Mouse (Mus musculus) liver, embryonic 11.5 days (tissue): ENCODE measurements around the gene Ccdc22. TPM values are rescaled to one million over a fixed set of nuclear protein-coding genes. Genes with fewer than 3 reads are reported as not detected.
A peak's percentile ranks its signal among the peaks of the same experiment; 100 is the strongest.

Experiments
- ATAC-seq: fragments of 200-750 bp; cut with Nextera tagmentation; replicated peaks from 2 replicates; pipeline ENCODE4 v1.8.0; 2017; ENCODE audit warnings: moderate number of reproducible peaks, mild to moderate bottlenecking, moderate TSS enrichment, moderate library complexity; ENCODE audit not compliant: low FRiP score
- DNase-seq: peaks from one replicate; pipeline ENCODE4 v3.0.0-alpha.2; 2017; ENCODE audit warnings: low spot score
- H3K27ac ChIP-seq: fragments of 300-500 bp; sonication (generic); 2 replicates; pipeline ENCODE4 v1.5.1; 2014; ENCODE audit warnings: mild to moderate bottlenecking, low read depth, low read length, control low read depth
- H3K27me3 ChIP-seq: fragments of 300-500 bp; sonication (generic); replicated peaks from 2 replicates; pipeline ENCODE4 v1.6.1; 2014; ENCODE audit warnings: low read length, mixed read lengths; ENCODE audit not compliant: control insufficient read depth, insufficient read depth
- H3K36me3 ChIP-seq: fragments of 300-500 bp; sonication (generic); 2 replicates; pipeline ENCODE4 v1.6.1; 2014; ENCODE audit warnings: mild to moderate bottlenecking, low read length, moderate library complexity, mixed read lengths; ENCODE audit not compliant: control insufficient read depth, insufficient read depth
- H3K4me1 ChIP-seq: fragments of 300-500 bp; sonication (generic); replicated peaks from 2 replicates; pipeline ENCODE4 v1.6.1; 2014; ENCODE audit warnings: low read length, mixed read lengths; ENCODE audit not compliant: control insufficient read depth, insufficient read depth
- H3K4me2 ChIP-seq: fragments of 300-500 bp; sonication (generic); 2 replicates; pipeline ENCODE4 v1.6.1; 2014; ENCODE audit warnings: mild to moderate bottlenecking, control low read depth, moderate library complexity
- H3K4me3 ChIP-seq: fragments of 300-500 bp; sonication (generic); 2 replicates; pipeline ENCODE4 v1.5.1; 2014; ENCODE audit warnings: low read depth, low read length, control low read depth
- H3K9ac ChIP-seq: fragments of 300-500 bp; sonication (generic); 2 replicates; pipeline ENCODE4 v1.6.1; 2014; ENCODE audit warnings: low read depth, low read length, control low read depth
- H3K9me3 ChIP-seq: fragments of 300-500 bp; sonication (generic); 2 replicates; pipeline ENCODE4 v1.6.1; 2016; ENCODE audit warnings: low read length, inconsistent platforms, mixed read lengths; ENCODE audit not compliant: control insufficient read depth
- WGBS: fragments of 180-500 bp; shearing (Covaris S2); extraction: QIAGEN DNeasy Blood & Tissue Kit; methylation state at CpG from one replicate; pipeline ENCODE4 v1.1.7; 2014; 5-methylcytosine and 5-hydroxymethylcytosine counted together
- polyA plus RNA-seq: library from polyadenylated mRNA; unstranded; fragments of >200 nt; fragmentation: Nextera tagmentation; extraction: Ambion mirVana; gene quantifications from 2 replicates; pipeline ENCODE4 v1.2.1, GENCODE M21; 2014

Ccdc22 gene
- polyA plus RNA-seq, 1 experiment from 2014 or later: 32.5 TPM

GRCm38 (mm10) chrX:7617889-7618551 lies 12.7 kb upstream of the Ccdc22 start:
- H3K27ac ChIP-seq: no peak overlapping the region
- no peak overlapping the region for H3K9ac ChIP-seq
- DNase-seq: no peak
- no peaks in the 10 kb centered on the region for H3K4me1 ChIP-seq
- H3K27me3 ChIP-seq: no peaks in the 10 kb centered on the region
- 75% methylated on average over 12 of the region's 12 CpGs for WGBS
- H3K4me3 ChIP-seq: no peak overlapping the region
- no peak overlapping the region for H3K4me2 ChIP-seq
- no peak for ATAC-seq
- H3K36me3 ChIP-seq: no peaks in the 10 kb centered on the region
- no peaks in the 10 kb centered on the region for H3K9me3 ChIP-seq

- DNase-seq: no peak
- no peak for ATAC-seq
- no peaks in the 10 kb centered on the region for H3K4me1 ChIP-seq
- no peak overlapping the region for H3K27ac ChIP-seq
- WGBS: 21% methylated on average over 26 of the region's 26 CpGs
- H3K4me3 ChIP-seq: peak overlapping the region; percentile 35
- no peaks in the 10 kb centered on the region for H3K9me3 ChIP-seq
- H3K9ac ChIP-seq: no peak overlapping the region
- H3K36me3 ChIP-seq: no peaks in the 10 kb centered on the region
- H3K4me2 ChIP-seq: peak overlapping the region; percentile 61
- peaks cover 8% of the 10 kb centered on the region for H3K27me3 ChIP-seq
These were observed 5.4 kb upstream of the Ccdc22 start for GRCm38 (mm10) chrX:7610536-7611258.

- Histone ChIP-seq H3K27ac (no peak overlapping the region), H3K9ac (no peak overlapping the region), H3K4me3 (peak overlapping the region; percentile 35), H3K4me1 (no peaks in the 10 kb centered on the region), H3K36me3 (no peaks in the 10 kb centered on the region), H3K4me2 (peak overlapping the region; percentile 61), H3K9me3 (no peaks in the 10 kb centered on the region), H3K27me3 (peaks cover 8% of the 10 kb centered on the region)
- DNase-seq (no peak), ATAC-seq (no peak)
- WGBS: 19% methylated on average over 21 of the region's 21 CpGs
These were observed 4.7 kb upstream of the Ccdc22 start for GRCm38 (mm10) chrX:7610035-7610434.

GRCm38 (mm10) chrX:7606783-7607182 lies 1.5 kb upstream of the Ccdc22 start, which contains the start of gene Cacna1f:
Gene Cacna1f, plus strand, starts transcription at chrX:7607083.
- no peaks in the 10 kb centered on the region for H3K9me3 ChIP-seq
- H3K27ac ChIP-seq: no peak within 1 kb of the TSS
- H3K4me3 ChIP-seq: no peak within 1 kb of the TSS
- DNase-seq (no peak), ATAC-seq (no peak)
- H3K4me2 ChIP-seq: no peak within 1 kb of the TSS; the same call in 1 of the 2 replicates
- 66% methylated on average over 6 of the region's 6 CpGs for WGBS
- H3K27me3 ChIP-seq: peaks cover 8% of the 10 kb centered on the region
- H3K4me1 ChIP-seq: no peaks in the 10 kb centered on the region
- H3K36me3 ChIP-seq: no peaks in the 10 kb centered on the region
- no peak within 1 kb of the TSS for H3K9ac ChIP-seq

- 33% methylated on average over 8 of the region's 8 CpGs for WGBS
These were observed 241 bp upstream of the Ccdc22 start for GRCm38 (mm10) chrX:7605575-7605941.

GRCm38 (mm10) chrX:7604004-7604403 lies 1.3 kb downstream of the Ccdc22 start:
- Histone ChIP-seq H3K9me3 (no peaks in the 10 kb centered on the region), H3K9ac (0 out of 2 replicates have a peak overlapping the region, but pooled peaks have one; percentile 58), H3K4me2 (peak overlapping the region; percentile 66), H3K4me3 (peak overlapping the region; percentile 54; the same call in 1 of the 2 replicates), H3K27me3 (no peaks in the 10 kb centered on the region), H3K36me3 (0 out of 2 replicates have a peak, but pooled peaks cover 2% of the 10 kb centered on the region), H3K4me1 (no peaks in the 10 kb centered on the region), H3K27ac (no peak overlapping the region)
- ATAC-seq (no peak), DNase-seq (no peak)
- WGBS: 74% methylated on average over 7 of the region's 7 CpGs

More at GRCm38 (mm10) chrX:7605575-7605941, 241 bp upstream of the Ccdc22 start:
- no peaks in the 10 kb centered on the region for H3K9me3 ChIP-seq
- H3K27me3 ChIP-seq: peaks cover 5% of the 10 kb centered on the region
- H3K4me3 ChIP-seq: no peak overlapping the region
- ATAC-seq: peak; percentile 35; the same call in 1 of the 2 replicates
- H3K36me3 ChIP-seq: no peaks in the 10 kb centered on the region
- DNase-seq: no peak
- H3K4me1 ChIP-seq: no peaks in the 10 kb centered on the region
- H3K27ac ChIP-seq: no peak overlapping the region
- H3K9ac ChIP-seq: no peak overlapping the region
- peak overlapping the region; percentile 34 for H3K4me2 ChIP-seq

- no peak overlapping the region for H3K4me2 ChIP-seq
- no peaks in the 10 kb centered on the region for H3K9me3 ChIP-seq
- ATAC-seq (no peak), DNase-seq (no peak)
- no peak overlapping the region for H3K27ac ChIP-seq
- no peak overlapping the region for H3K9ac ChIP-seq
- H3K27me3 ChIP-seq: no peaks in the 10 kb centered on the region
- no peak overlapping the region for H3K4me3 ChIP-seq
- H3K4me1 ChIP-seq: no peaks in the 10 kb centered on the region
- WGBS: 84% methylated on average over 9 of the region's 9 CpGs
- H3K36me3 ChIP-seq: peaks cover 4% of the 10 kb centered on the region; the same call in 1 of the 2 replicates
These were observed 9.9 kb downstream of the Ccdc22 start for GRCm38 (mm10) chrX:7595371-7595770.

GRCm38 (mm10) chrX:7586356-7586755 lies 19.0 kb downstream of the Ccdc22 start:
- H3K4me2 ChIP-seq: no peak overlapping the region
- no peak overlapping the region for H3K4me3 ChIP-seq
- H3K4me1 ChIP-seq: no peaks in the 10 kb centered on the region
- 82% methylated on average over 5 of the region's 5 CpGs for WGBS
- ATAC-seq: no peak
- no peaks in the 10 kb centered on the region for H3K27me3 ChIP-seq
- no peak overlapping the region for H3K9ac ChIP-seq
- no peaks in the 10 kb centered on the region for H3K36me3 ChIP-seq
- no peak overlapping the region for H3K27ac ChIP-seq
- no peak for DNase-seq
- H3K9me3 ChIP-seq: no peaks in the 10 kb centered on the region
